Mouse (Mus musculus) cerebellum, postnatal 36 days (tissue): Measurements from ENCODE around the gene Rab4b.

Experiments used
- DNase-seq, 2 experiments: peaks; one replicate each; pipeline ENCODE4 v3.0.0; 2021 to 2022; ENCODE audit warnings: mixed read lengths in 2 of 2

Rab4b gene

GRCm38 (mm10) chr7:27182498-27182897, 3.8 kb upstream of the Rab4b start:
- DNase-seq: no peak

GRCm38 (mm10) chr7:27180837-27181695, 2.4 kb upstream of the Rab4b start, which contains the start of the genes Gm21983 and Mia:
Gene Gm21983, minus strand, starts transcription at chr7:27181086.
Gene Mia, minus strand, starts transcription at chr7:27181157.
- no peak for DNase-seq

- peak in 1 of 2 experiments; percentile 29 for DNase-seq
These were observed 1.3 kb upstream of the Rab4b start for GRCm38 (mm10) chr7:27180036-27180435.

- DNase-seq: no peak
These were observed 672 bp upstream of the Rab4b start for GRCm38 (mm10) chr7:27179217-27179918.

- no peak for DNase-seq
These were observed 763 bp downstream of the Rab4b start for GRCm38 (mm10) chr7:27177942-27178323.

- no peak for DNase-seq
These were observed 3.8 kb downstream of the Rab4b start for GRCm38 (mm10) chr7:27174896-27175295.

GRCm38 (mm10) chr7:27174496-27174895, 4.2 kb downstream of the Rab4b start:
- DNase-seq: no peak

GRCm38 (mm10) chr7:27170981-27171380, 7.7 kb downstream of the Rab4b start:
- no peak for DNase-seq

- no peak for DNase-seq
These were observed 10.3 kb downstream of the Rab4b start for GRCm38 (mm10) chr7:27168371-27168770.

GRCm38 (mm10) chr7:27167475-27168094, 11.1 kb downstream of the Rab4b start:
- DNase-seq: no peak

GRCm38 (mm10) chr7:27166614-27167474, 11.9 kb downstream of the Rab4b start, which contains the start of gene Egln2:
Gene Egln2, minus strand, starts transcription at chr7:27166802.
- peak; percentile 95 to 97 for DNase-seq

GRCm38 (mm10) chr7:27166229-27166613, 12.5 kb downstream of the Rab4b start:
- peak; percentile 72 to 81 for DNase-seq

GRCm38 (mm10) chr7:27165696-27166095, 13.0 kb downstream of the Rab4b start:
- DNase-seq: no peak

- peak; percentile 53 to 58 for DNase-seq
These were observed 13.6 kb downstream of the Rab4b start for GRCm38 (mm10) chr7:27165007-27165655.

- DNase-seq: peak; percentile 51 to 63
These were observed 14.4 kb downstream of the Rab4b start for GRCm38 (mm10) chr7:27164112-27164947.

GRCm38 (mm10) chr7:27163450-27163805, 15.3 kb downstream of the Rab4b start:
- DNase-seq: no peak

GRCm38 (mm10) chr7:27162780-27163449, 15.8 kb downstream of the Rab4b start:
- no peak for DNase-seq

GRCm38 (mm10) chr7:27161744-27162143, 17.0 kb downstream of the Rab4b start:
- no peak for DNase-seq

GRCm38 (mm10) chr7:27160921-27161320, 17.8 kb downstream of the Rab4b start:
- no peak for DNase-seq

- DNase-seq: peak; percentile 82 to 89
These were observed 18.8 kb downstream of the Rab4b start for GRCm38 (mm10) chr7:27159882-27160281.
